Mouse (Mus musculus): Measurements from ENCODE around the gene Prps1l3.
"Not testable (repeated sequence)": the region's sequence is repeated elsewhere in the genome, so short reads cannot be mapped to it uniquely, and the experiment has no call there.

Prps1l3 gene

DNA sequence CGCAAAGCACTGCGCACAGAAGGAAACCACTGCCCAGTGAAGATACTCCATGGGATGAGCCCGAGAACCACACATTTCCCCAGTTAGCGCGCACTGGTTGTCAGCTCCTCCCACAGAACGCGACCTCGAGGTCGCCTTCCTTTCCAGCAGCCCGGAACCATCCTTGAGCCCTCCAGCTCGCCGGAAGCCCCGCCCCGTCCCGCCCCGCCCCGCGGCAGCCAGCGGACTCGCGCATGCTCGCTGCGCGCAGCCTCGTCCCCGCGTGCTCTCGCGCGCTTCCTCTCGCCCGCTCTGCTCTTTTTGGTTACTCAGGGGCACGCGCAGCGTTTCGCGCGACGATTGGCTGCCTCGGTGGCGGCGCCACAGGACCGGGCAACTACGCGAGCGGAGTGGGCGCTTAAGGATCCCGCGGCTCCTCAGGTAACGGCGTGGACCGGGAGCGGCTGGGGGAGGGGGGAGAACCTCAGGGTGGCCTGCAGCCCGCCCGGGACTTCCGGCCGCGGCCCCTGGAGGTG lies at the start of gene Prps1l3, which contains the start of gene Mipol1:
Gene Prps1l3, plus strand, starts transcription at position 221 of the 515 bp plus-strand sequence.
Gene Mipol1, plus strand, starts transcription at position 236 of the 515 bp plus-strand sequence.
- peak; percentile 80 for DNase-seq

DNA sequence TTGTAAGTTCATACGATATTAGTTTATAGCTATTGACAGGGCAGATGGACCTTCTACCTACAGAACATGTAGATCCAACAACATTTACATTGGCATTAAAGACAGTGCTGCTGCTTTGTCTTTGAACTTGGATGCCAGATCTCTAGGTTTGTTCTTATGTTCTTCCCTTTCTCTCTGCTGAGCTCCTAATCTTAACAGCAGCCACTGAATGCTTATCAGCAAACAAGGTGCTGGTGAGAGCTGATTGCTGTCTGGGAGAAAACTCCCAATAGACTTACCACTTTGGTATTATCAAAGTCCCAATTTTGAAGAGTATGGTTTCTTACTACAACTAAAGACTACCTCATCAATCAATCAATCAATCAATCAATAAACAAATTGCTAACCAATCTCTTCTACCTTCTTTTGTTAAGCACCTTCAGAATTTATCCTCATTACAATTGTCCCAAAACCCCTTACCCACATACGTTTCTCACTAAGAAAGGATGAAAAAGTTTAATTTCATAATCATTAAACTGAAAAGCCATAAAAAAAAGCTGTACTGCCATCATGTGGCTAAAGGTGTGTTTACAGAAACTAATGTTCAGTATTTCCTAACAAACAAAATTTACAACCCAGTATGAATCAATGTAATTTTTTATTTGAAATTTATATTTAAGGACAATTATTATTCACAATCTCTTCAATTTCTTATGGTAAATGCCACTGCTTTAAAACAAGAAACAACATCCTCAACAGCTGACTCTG lies 45.6 kb upstream of the Prps1l3 start:
- no peak for DNase-seq

DNA sequence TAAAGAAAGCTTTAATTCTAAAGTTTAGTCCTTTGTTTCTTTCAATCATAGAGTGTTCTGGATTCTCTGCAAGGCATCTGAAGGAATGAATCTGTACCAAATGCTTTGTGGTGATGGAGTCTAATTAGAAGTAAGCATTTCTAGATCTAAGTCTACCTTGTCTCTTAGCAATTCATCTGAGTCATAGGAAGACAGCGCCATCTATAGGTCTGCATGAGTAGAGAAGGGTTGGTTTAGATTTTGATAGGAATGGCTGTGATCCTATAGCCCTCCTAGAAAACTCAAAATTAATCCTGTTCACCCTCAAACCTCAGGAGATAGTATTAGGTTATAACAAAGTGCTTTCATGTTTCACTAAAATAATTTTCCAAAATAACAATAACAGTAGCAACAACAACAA lies 44.7 kb upstream of the Prps1l3 start:
- no peak for DNase-seq

DNA sequence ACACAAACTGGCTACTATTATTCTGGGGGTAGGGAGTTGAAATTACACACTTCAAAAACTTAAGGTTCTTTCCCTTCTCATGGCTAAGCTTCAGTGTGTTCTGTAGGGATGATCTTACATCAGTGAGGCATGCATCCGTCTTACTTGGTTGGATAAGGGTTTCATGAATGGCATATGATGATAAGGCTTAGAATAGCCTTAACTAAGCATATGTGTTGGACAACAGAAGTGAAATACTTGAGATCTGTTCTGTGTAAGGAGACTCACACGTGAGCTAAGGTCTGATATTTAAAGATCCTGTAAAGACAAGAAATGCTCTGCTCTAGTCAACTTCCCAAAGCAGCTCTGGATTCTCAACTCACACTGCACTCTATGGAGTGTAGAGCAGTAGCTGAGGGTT lies 44.1 kb upstream of the Prps1l3 start:
- no peak for DNase-seq

DNA sequence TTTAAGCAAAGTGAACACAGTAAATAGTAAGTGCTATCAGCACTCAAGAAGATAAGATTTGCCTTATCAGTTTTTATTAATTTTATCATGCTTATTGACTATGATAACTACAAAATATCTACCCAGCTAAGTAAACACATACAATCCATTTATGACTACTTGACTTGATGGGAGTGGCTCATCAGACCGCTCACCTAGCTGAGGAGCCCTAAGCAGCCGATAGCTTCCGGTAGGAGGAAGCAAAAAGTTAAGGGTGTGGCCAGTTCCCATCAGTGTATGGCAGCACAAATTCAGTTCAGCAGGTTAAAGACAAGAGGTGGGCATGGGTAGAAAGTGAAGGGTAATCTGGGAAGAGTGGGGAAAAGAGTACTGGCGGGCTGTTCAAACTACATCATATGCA lies 43.2 kb upstream of the Prps1l3 start:
- no peak for DNase-seq

DNA sequence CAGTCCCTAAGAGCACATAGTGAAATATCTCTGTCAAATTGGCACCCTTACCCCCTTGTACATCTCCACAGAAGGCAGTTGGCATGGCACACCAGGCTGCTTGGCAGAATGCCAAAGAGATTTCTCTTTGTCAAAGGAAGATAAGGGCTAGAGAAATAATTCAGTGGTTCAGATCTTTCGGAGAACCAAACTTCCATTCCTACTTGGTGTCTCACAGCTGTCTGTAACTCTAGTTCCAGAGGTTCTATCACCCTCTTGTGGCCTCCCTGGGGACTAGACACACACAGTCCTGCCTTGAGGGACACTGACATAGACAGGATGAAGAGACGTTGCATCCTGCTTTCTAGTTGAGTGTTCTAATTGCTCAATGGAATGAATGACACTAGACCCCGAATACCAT lies 35.6 kb upstream of the Prps1l3 start:
- DNase-seq = no peak

DNA sequence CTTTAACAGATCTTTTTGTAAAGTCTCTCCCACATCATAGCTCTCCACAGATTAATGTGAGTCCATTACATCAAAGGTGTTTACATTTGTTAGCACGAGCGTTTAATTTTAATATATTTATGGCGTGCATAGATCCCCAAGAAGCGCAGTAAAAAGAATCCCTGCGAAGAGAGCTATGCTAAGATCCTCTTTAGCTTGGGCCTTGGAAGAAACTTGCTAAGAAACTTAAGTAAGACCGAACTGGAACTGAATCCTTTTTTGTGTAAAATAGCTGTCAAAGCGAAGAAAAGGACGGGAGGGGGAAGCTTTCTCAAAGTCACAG lies 34.0 kb upstream of the Prps1l3 start:
- no peak for DNase-seq

DNA sequence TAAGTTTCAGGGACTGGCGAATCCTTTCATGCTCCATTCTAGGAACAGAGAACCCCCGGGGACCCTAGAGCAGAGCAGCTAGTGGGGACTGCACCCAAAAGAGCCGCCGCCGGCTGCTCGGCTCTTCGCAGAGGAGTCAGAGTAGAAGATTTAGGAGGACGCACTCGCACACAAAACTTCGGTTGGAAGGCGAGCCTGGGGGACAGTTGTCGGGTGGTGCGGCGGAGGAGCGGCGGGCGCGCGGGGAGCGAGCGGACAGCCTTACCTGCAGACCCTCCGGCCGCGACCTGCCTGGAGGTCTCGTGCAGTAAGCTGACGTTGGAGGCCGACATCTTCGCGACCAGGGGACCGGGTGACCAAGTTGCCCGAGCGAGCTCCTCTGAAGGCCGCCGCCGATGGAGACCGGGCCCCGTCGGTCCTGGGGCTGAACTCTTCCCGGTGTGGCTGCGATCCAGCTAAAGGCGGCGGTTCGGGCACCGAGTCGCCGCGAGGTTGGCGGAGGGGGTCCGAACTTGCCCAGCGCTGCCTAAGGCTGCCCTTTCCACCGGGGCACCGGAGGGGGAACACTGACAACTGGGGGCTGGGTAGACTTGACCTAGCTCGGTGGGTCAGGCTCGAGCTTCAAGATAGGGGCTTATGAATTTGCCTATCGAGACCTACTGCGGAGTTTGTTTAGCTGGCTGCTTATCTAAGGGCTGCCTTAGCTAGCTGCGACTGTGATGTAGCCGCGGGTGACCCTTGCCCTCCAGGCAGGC lies 33.4 kb upstream of the Prps1l3 start:
- DNase-seq = no peak

DNA sequence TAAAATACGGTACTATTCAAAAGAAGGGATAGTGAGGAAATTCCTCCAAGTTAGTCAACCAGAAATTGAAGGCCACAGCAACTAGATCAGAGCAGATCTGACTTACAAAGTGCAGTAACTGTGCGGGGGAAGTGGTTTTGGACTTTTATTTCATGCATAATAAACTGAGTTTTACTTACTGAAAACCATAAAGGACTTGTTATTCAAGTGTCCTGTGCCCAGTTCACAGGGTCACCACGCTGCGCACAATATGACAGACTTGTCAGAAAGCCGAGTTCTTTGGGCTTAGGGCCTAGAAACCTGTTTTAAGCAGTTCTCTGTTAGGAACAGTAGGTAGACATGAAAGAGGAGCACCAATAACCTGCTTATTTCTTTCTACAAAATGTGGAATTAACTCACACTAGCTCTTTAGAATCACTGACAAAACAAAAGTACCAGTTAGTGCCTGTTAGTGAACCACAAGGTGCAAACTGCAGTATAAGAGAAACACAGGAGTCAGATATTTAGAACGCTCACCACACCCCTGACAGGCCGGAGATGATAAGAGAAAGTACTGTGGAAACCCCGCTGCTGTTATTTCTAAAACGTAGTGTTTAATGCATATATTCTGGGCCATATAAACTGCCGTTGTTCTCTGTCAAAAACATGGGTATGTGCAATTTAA lies 32.7 kb upstream of the Prps1l3 start, which contains the start of gene Slc25a21:
Gene Slc25a21, minus strand, starts transcription at position 110 of the 664 bp plus-strand sequence.
- no peak for DNase-seq

DNA sequence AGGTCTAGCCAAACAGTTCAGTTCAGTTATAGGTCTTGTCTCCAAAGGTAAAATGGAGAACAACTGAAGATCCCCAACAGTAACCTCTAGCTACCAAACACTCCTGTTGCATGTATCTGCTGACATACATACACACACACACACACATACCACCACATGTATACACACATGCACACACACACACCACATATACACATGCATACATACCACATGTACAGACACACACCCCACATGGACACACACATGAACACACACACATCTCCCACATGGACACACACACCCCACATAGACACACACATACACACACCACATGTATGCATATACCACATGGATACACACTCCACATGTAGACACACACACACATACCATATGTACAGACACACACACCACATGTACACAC lies 31.9 kb upstream of the Prps1l3 start:
- DNase-seq = no peak

DNA sequence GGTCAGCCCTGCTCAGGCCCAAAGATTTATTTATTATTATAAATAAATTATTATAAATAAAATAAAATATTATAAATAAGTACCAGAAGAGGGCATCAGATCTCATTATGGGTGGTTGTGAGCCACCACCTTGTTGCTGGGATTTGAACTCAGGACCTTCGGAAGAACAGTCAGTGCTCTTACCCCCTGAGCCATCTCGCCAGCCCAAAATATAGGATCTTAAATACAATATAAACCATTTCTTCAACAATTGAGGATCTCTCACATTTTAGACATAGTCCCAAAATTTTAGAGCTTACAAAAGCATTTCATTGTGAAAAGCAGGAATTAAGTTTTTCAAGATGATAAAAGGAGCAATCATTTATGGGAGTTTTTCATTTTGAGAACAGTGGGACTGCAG lies 30.8 kb upstream of the Prps1l3 start:
- DNase-seq = no peak

DNA sequence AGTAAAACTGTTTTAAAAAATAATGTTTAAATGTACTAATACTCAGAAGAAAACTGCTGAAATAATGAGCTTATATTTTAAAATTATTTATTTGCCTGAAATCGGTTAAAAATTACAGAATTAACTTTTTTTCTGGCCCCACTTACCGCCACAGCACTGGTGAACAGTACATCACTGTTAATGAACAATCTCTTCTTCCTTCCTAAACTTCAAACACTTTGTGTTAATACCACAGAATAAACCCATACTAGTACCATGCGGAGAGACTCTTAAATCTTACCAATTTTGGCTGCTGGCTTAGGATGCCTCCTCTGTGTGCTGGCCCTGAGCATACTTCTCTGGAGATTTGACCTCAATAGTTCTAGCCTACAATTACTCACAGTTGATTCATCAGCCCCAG lies 28.3 kb upstream of the Prps1l3 start:
- no peak for DNase-seq

DNA sequence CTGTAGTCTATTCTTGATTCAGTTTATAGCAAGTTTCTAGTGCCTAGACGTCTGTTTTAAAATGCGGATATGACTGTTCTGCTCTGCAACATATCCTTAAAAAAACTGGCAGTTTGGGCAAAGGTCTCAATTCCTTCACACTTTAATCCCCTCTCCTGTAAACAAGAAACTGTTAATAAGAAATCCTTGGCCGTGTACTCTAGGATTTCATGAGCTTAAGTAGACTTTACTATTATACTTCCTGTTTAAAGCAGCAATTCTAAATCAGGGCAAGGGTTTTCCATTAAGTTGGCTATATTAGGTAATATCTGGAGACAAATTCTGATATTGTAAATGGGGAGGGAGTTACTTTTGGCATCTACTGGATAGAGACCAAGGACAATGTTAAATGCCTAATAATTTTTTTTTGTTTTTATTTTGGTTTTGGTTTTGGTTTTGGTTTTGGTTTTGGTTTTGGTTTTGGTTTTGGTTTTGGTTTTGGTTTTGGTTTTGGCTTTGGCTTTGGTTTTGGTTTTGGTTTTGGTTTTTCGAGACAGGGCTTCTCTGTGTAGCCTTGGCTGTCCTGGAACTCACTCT lies 25.8 kb upstream of the Prps1l3 start:
- DNase-seq = no peak

DNA sequence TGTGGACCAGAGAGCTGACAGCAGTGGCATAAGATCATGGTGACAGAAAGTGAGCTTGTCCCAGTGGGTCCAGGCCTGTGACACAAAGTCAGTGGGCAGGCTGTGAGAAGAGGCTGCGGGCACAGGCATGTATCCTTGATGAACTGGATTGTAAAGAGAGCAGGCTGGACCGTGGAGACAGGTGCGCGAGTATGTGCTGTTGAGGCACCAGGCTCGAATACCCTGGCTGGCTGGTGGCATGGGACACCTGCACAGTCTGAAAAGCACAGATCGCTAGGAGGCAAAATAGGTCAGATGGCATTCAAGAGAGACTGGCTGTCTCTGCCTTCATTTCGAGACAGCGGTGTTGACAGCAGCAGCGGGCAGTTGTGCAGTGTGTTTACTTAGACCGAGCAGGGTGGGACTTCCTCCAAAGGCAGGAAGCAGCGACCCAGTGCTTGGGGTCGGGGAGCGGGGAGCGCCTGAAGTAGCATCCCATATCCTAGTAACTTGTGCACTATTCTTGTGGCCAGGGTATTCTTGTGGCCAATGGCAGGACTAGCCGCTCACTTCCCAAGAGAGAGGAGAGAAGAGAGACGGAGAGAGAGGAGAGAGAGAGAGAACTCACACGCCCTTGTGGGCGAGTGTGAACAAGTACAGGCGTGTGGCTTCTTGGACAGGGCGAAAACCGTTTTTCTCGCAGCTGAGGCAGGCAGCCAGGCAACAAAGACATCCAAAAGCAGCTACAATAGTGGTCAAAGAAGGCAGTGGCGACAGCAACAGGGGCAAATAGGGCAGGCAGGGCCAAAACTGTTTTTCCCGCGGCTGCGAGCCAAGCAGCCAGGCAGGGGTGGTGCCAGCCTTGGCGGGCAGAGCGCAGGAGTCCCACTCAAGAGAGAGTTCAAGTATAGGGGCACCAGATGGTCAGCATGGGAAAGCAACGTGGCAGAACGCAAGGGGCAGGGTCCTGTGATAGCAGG lies 18.6 kb upstream of the Prps1l3 start:
- peak; percentile 38 for DNase-seq

DNA sequence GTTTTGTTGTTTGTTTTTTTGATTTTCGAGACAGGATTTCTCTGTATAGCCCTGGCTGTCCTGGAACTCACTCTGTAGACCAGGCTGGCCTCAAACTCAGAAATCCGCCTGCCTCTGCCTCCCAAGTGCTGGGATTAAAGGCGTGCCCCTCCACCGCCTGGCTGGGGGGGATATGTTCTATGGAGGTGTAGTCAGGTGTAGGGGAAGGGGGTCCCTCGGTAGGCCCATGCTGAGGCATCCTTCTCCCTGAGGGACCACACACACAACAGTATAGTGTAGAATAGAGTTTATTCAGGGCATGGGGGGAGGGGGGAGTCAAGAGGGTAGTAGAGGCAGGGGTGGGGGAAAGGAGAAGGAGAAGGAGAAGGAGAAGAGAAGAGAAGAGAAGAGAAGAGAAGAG lies 17.7 kb upstream of the Prps1l3 start:
- not testable (repeated sequence) for DNase-seq

DNA sequence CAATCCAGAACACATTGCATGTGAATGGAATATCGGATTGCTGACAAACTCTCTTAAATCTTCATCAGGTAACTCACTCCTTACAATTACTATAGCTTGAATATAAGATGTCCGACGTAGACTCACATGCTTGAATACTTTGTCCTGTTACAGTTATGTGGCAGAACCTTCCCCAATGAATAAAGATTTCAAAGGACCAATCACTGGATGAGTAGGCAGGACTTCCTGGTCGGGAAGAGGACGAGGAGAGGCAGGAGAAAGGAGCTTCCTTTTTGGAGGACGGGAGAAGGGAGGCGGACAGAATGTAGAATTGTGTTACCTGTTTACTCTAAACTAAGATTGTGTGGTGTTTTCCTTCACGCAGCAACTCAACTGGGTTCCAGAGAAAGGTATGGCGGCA lies 3.8 kb upstream of the Prps1l3 start:
- DNase-seq = no peak

DNA sequence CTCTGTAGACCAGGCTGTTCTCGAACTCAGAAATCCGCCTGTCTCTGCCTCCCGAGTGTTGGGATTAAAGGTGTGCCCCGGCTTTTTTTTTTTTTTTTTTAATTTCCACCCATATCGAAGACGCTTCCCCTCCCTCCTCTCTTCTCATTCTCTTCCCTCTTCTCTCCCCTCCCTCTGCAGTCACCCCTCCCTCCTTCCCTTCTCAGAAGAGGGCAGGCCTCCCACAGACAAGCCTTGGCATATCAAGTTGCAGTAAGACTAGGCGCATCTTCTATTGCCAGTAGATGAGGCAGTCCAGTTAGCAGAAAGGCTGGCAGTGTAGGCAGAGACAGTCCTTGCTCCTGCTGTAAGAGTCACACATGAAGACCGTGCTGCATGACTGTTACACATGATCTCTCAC lies 2.4 kb upstream of the Prps1l3 start:
- DNase-seq = no peak

DNA sequence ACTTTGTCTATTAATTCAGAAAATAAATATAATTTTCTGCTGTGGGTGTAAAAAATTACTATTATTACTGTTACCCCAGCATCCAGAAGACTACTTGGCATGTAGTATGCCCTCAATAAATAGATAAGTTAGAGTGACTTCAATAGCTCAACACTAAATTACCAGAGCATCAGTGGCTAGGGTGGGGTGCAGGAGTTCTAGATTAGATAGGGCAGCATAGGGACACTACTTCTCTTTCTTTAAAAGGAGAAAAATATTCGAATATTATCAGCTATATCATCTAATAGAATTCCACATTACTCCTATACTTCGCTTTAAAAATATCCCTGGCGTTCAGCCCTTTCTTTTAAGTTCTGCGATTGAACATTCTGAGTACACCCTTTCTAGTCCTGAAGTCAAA lies 509 bp upstream of the Prps1l3 start:
- no peak for DNase-seq

DNA sequence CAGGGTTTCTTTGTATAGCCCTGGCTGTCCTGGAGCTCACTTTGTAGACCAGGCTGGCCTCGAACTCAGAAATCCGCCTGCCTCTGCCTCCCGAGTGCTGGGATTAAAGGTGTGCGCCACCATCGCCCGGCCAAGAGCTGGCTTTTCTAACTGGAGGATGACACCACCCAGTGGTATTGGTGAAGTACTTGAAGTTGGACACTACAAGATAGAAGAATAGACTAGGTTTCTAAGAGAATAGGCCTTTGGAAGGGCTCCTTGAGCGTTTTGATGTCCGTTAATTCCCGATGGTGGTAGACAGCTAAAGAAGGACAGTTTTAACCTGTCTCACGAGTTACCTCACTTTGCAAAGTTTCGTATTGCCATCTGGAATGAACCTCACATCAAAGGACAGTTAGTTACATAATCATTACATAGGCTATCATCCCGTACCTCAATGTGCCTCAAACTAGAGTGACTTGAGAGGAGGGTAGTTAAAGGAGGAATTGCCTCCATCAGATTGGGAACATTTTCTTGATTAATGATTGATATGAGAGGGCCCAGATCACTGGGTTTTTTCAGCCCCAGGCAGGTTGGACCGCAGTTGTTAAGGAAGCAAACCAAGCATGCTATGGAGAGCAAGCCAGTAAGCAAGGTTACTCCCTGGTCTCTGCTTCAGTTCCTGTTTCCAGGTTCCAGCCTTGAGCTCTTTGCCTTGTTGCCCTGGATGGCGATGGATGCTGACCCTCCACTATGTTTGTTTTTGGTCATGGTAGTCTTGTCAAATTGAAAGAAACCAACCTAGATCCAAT lies 1.1 kb downstream of the Prps1l3 start:
- DNase-seq = peak; percentile 14

DNA sequence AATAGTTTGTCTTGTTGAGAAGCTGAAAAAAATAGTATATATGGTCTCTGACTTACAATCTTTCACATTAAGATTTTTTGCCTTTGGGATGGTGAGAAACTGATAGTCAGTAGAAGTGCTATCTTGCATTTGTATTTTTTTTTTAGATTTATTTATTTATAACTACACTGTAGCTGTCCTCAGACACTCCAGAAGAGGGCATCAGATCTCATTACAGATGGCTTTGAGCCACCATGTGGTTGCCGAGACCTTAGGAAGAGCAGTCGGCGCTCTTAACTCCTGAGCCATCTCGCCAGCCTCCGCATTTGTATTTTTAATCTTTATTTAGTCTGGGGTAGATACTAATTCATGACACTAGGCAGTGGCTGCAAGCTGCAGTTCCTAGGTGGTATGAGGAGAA lies 3.2 kb downstream of the Prps1l3 start:
- no peak for DNase-seq

Data from cerebellum, adult 8-10 months (tissue).